Mouse (Mus musculus) B cell, adult 2 months (primary cell): ENCODE measurements around the gene Mxd4.

Experiments
- DNase-seq, 2 experiments: peaks; one replicate each; pipeline ENCODE4 v3.0.0; 2022

Mxd4 gene

DNA sequence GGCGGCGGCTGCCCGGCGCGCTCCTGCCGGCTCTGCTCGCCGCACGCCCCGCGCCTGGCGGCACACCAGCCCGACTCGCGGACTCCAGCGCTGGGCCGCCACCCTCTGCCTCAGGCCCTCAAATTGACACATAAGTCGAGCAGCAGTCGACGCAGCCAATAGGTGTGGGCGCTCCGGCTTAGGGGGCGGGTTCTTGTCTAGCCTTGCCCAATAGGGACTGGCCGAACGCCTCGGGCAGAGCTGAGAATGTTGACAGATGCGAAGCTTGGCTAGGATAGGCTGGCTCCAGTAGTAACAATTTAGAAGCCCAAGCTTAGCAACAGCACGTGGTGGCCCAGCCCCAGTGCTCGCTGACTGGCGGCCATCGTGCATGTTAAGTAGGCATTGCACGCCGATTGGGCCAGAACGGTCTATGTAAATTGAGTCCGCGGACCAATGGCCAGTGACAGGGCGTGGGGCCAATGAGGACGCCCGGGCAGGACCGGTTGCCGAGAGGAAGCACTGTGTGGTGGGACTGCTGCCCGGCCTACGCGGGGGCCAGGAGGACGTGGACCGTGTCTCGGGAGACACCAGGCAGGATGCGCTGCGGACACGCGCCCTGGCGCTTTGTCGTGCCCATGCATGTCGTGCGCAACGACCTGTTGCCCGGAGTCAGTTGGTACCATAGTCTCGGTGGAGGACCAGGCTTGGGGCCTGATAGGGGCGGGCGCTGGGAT lies at the start of gene Mxd4:
Mxd4 (minus strand) TSS at position 120 of the 716 bp plus-strand sequence.
- peak; percentile 92 to 94 for DNase-seq

- DNase-seq = peak; percentile 83 to 85
Observed at GRCm38 (mm10) chr5:34235898-34236420, 48.4 kb upstream of the Mxd4 start.

GRCm38 (mm10) chr5:34235056-34235455 lies 47.5 kb upstream of the Mxd4 start:
- no peak for DNase-seq

DNA sequence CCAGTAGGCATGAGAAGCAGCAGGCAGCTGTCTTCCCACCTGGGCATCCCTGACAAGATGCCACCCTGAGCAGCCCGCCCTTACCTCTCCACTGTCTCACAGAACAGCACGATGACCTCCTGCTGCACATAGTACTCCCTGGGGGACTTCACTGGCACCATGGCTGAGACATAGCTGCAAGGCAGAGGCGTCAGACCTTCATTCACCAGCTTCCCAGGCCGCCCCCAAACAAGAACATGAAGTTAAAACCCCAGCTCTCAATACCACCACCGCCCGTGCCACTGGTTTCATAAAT lies 45.6 kb upstream of the Mxd4 start:
- no peak for DNase-seq

DNA sequence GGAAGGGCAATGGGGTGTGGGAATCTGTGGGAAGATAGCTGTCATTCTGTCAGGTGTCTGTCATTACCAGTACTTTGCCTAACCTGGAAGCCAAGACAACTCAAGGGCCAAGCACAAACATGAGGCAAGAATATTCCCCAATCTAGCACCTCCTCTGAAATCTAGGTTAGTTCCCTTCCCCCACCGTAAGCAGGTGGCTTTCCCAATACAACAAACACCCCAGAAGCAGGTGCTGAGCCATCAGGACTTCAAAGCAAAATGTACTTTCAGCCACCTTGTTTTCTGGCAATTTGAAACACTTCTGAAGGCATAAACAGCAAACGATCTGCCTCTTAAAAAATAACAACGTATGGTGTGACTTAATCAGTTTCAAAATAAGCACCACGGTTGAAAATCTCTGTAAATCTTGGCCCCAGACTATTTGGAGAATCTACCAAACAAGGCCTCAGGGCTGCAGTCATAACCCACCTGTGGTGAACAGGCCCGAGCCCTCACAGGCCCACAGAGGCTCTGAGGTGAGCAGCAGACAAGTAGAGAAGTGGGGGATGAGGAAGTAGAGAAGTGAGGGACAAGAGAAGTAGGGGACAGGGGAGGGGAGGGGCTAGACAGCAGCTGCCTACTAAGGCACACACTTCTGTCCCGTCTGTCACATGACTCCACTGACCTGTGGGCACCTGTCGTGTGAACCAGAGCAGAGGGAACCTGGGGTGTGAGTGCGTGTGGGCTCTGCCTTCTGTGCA lies 45.1 kb upstream of the Mxd4 start:
- peak; percentile 30 to 35 for DNase-seq

GRCm38 (mm10) chr5:34231901-34232300 lies 44.4 kb upstream of the Mxd4 start:
- DNase-seq = no peak

- DNase-seq = peak; percentile 18
Observed at GRCm38 (mm10) chr5:34230599-34231485, 43.3 kb upstream of the Mxd4 start.

GRCm38 (mm10) chr5:34229503-34229902 lies 42.0 kb upstream of the Mxd4 start:
- no peak for DNase-seq

- DNase-seq = no peak
Observed at GRCm38 (mm10) chr5:34225516-34225915, 38.0 kb upstream of the Mxd4 start.

DNA sequence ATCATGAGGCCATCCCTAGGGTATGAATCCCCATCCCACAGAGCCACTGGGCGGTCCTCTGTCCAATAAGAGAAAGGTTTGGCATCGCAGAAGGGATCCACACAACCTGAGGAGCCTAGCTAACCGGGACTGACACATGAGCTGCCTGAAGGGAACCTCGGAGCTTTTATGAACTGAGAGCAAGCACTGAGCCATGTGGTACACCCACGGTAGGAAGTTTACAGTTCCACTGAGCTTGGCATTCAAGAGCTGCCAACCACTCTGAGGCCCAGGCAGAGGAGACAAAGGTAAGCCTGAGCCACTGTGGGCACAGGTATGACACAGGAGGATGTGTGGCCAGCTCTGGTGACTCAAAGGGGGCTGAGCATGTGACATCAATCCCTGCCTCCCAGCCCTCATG lies 37.0 kb upstream of the Mxd4 start:
- DNase-seq = no peak

DNA sequence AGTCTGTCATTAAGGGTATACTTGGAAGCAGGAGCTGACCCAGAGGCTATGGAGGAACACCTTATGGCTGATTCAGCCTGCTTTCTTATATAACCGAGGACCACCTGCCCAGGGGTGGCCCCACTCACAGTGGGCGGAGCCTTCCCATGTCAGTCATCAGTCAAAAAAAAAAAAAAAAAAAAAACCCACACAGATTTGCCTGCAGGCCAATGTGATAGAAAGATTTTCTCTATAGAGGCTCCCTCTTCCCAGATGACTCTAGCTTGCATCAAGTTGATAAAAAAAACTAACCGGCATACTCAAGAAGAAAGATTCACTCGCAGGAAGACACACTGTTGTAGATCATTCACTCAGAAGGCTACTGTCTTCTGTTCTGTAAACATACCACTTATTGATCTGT lies 32.5 kb upstream of the Mxd4 start:
- DNase-seq = no peak

DNA sequence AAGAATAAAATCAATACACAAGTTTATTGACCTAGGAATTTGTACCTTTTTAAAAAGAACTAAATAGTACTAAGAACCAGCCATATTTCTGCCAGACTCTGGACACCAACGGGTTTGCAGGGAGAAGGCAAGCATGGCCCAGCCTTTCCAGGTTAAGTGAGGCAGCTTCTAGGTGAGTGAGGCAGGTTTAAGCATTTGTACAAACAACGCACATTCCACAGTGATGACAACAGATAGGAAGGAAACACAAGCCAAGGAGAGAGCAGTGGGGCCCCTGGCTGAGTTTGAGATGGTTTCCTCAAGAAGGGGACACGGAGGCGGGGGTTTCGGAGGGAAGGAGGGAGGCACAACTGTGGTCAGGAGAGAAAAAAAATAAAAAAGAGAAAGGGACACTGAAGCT lies 31.2 kb upstream of the Mxd4 start:
- DNase-seq = no peak

- no peak for DNase-seq
Observed at GRCm38 (mm10) chr5:34217756-34218155, 30.2 kb upstream of the Mxd4 start.

- DNase-seq = no peak
Observed at GRCm38 (mm10) chr5:34216025-34216424, 28.5 kb upstream of the Mxd4 start.

DNA sequence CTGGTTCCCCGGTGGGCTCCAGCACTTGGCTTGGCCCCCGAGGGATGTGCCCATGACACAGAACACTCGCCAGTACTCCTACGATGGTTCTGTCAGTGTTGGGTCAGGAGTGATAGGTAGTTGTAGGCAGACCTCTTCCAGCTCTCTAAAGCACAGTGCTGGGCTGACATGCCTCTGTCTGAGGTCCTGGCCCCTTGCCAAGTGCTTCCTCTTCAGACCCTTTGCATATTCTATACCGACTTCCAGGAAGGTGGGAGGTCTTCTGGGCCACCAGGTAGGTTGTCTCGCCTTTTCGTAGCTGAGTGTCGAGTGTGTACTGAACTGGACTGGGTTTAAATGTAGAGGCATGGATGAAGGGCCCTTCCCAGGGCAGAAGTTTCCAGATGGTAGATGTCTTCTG lies 26.1 kb upstream of the Mxd4 start:
- DNase-seq = no peak

- peak; percentile 85 to 88 for DNase-seq
Observed at GRCm38 (mm10) chr5:34210279-34210678, 22.8 kb upstream of the Mxd4 start.

GRCm38 (mm10) chr5:34207503-34207902 lies 20.0 kb upstream of the Mxd4 start:
- DNase-seq = no peak

- DNase-seq = no peak
Observed at GRCm38 (mm10) chr5:34205788-34206187, 18.3 kb upstream of the Mxd4 start.

GRCm38 (mm10) chr5:34204911-34205310 lies 17.4 kb upstream of the Mxd4 start:
- no peak for DNase-seq

GRCm38 (mm10) chr5:34202006-34202405 lies 14.5 kb upstream of the Mxd4 start:
- DNase-seq = no peak

DNA sequence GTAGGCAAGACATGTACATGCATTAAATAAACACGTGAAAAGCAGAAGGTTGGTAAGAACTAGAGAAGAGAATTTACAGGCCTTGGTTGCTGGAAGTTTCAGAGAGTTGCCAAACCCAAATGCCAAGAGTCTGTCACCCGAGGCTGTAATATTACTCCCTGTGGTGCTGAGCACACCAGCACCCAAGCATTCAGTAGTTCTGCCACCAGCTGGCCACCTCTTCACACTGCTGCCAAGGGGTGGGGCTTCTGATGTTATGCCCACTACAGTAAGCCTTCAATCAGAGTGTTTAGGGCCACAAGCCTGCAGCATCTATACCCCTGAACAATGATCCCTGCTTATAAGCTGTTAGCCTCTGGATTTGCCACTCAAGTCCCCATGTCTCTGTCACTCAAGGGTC lies 13.9 kb upstream of the Mxd4 start:
- peak; percentile 14 to 15 for DNase-seq

DNA sequence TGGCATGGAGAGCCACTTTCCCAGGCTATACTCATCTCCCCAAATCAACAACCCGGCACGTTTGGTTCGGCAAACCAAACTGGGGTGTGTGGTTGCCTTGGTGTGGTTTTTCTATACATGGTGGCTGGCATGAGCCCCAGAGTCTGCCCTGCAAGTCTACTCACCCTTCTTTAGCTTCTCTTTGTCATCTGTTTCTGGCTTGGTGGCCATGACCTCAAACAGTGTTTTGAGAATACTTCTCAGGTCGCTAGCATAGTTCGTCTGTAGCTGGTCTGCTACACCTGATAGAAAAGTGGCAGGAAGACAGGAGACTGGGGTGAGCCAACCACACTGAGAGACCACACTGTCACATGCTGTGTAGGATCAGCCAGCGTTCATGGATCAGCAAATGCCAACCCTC lies 11.1 kb upstream of the Mxd4 start:
- no peak for DNase-seq

DNA sequence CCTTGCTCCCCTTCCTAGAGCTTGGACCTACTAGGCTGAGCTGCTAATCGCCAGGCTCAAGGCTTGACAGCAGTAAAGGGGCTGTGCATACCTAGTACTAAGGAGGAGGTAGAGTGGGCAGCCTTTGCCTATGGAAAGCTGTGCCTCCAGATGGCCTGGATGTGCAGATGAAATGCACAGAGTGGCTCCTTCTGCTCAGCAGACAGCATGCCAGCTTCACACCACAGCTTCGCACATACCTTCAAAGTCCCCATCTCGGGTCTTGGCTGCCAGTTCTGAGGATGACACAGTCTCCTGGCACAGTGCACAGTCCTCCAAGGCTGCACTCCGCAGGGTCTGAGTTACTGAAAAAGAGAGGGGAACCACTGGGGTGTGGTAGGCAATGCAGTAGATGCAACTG lies 9.7 kb upstream of the Mxd4 start:
- DNase-seq = no peak
